Mouse (Mus musculus): ENCODE data around the gene F8.

DNA sequence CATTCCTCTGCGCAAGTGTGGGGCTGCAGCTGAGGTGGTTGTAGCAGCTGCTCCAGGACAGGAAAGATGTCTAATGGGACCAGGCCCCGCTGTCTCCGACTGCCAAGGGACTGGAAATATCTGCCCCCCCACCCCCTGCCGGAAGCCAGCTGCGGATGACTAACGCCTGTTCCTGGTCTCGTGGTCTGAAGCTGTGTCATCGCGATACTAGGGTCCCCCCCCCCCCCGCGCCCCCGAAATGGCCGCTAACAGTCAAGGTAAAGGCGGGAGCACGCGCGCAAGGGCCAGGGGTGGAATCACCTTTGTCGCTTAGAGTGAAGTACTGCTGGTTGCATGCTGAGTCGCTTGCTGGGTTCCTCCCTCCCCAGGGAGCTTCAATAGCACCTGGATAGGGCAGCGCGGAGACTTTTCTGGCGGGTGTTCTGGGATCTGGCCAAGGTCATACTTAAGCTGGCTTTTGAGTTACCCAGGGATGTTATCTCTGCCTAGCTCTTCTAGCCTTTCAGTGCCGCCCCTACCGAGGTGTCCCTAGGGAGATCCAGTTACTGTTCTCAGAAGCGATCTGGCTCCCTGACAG, at the start of gene F8, which contains the start of gene Fundc2:
- peak; percentile 92 for TF ChIP-seq TCF12 (IDR thresholded peaks at IDR 0.05; ENCODE audit: low read depth, low read length)
- peak; percentile 80 for TF ChIP-seq POLR2A (IDR thresholded peaks at IDR 0.05; ENCODE audit: low read depth, low read length)
- no peak for TF ChIP-seq CTCF (conservative IDR thresholded peaks at IDR 0.05 in 1 of 2, IDR thresholded peaks at IDR 0.05 in 1 of 2; ENCODE audit: low read depth in 2 of 2, low read length in 2 of 2)
- TF ChIP-seq MYC (IDR thresholded peaks at IDR 0.05; ENCODE audit: low read depth, low read length) = 0 out of 2 replicates have a peak, but pooled peaks have one; percentile 33
- TF ChIP-seq GABPA (IDR thresholded peaks at IDR 0.05; ENCODE audit: insufficient replicate concordance, low read depth, low read length) = no peak
- TF ChIP-seq USF1 (IDR thresholded peaks at IDR 0.05; ENCODE audit: low read depth, low read length) = peak; percentile 42
- TF ChIP-seq MAFK (IDR thresholded peaks at IDR 0.05; ENCODE audit: insufficient replicate concordance, low read length) = no peak
- no peak for TF ChIP-seq USF2 (conservative IDR thresholded peaks at IDR 0.05; ENCODE audit: low read depth, low read length)
- TF ChIP-seq NELFE (IDR thresholded peaks at IDR 0.05; ENCODE audit: low read depth, low read length) = peak; percentile 73
- TF ChIP-seq ZNF384 (IDR thresholded peaks at IDR 0.05; ENCODE audit: low read depth, low read length) = no peak
- TF ChIP-seq E2F4 (IDR thresholded peaks at IDR 0.05; ENCODE audit: insufficient replicate concordance, low read depth, low read length) = no peak
- no peak for TF ChIP-seq ZKSCAN1 (IDR thresholded peaks at IDR 0.05; ENCODE audit: borderline replicate concordance, low read depth, low read length)
- peak; percentile 26; the same call in 1 of the 2 replicates for TF ChIP-seq EP300 (IDR thresholded peaks at IDR 0.05; ENCODE audit: low read length)
- TF ChIP-seq ELF1 (IDR thresholded peaks at IDR 0.05; ENCODE audit: low read depth, low read length) = peak; percentile 79
